Mouse (Mus musculus): ENCODE results near the gene Olfr1055. TPM values are rescaled to one million over a fixed set of nuclear protein-coding genes. Genes with fewer than 3 reads are reported as not detected.

Gene Olfr1055
- not detected for polyA plus RNA-seq (2017; shearing (Covaris generic))

GRCm38 (mm10) chr2:86350184-86350583 is at the start of gene Olfr1055:
Olfr1055 (minus strand) TSS chr2:86350284.

GRCm38 (mm10) chr2:86388461-86388860 is 38.4 kb upstream of the Olfr1055 start, which contains the start of gene Olfr1058:
Olfr1058 (minus strand) TSS chr2:86388561.

GRCm38 (mm10) chr2:86378293-86378692 is 28.2 kb upstream of the Olfr1055 start, which contains the start of gene Olfr1057:
Olfr1057 (minus strand) TSS chr2:86378393.

GRCm38 (mm10) chr2:86362369-86362768 is 12.3 kb upstream of the Olfr1055 start, which contains the start of gene Olfr1056:
Olfr1056 (minus strand) TSS chr2:86362469.

GRCm38 (mm10) chr2:86335333-86335732 is 14.8 kb downstream of the Olfr1055 start, which contains the start of gene Olfr1054:
Olfr1054 (minus strand) TSS chr2:86335433.

GRCm38 (mm10) chr2:86315184-86315583 is 34.9 kb downstream of the Olfr1055 start, which contains the start of gene Olfr1053:
Olfr1053 (minus strand) TSS chr2:86315284.

Other genes with a start within 250 kb of the Olfr1055 start
- not detected for gene Olfr1039, start 214.4 kb downstream of the Olfr1055 start, polyA plus RNA-seq (2017; shearing (Covaris generic))
- not detected for gene Olfr1040, start 203.6 kb downstream of the Olfr1055 start, polyA plus RNA-seq (2017; shearing (Covaris generic))
- not detected for gene Olfr1042, start 188.4 kb downstream of the Olfr1055 start, polyA plus RNA-seq (2017; shearing (Covaris generic))
- not detected for gene Olfr1043, start 182.8 kb downstream of the Olfr1055 start, polyA plus RNA-seq (2017; shearing (Covaris generic))
- gene Olfr1044, start 172.5 kb downstream of the Olfr1055 start, polyA plus RNA-seq (2017; shearing (Covaris generic)), result not detected
- not detected for gene Olfr52, start 164.6 kb downstream of the Olfr1055 start, polyA plus RNA-seq (2017; shearing (Covaris generic))
- not detected for gene Olfr1045, start 147.3 kb downstream of the Olfr1055 start, polyA plus RNA-seq (2017; shearing (Covaris generic))
- gene Olfr1046, start 131.0 kb downstream of the Olfr1055 start, polyA plus RNA-seq (2017; shearing (Covaris generic)), result not detected
- not detected for gene Olfr1047, start 118.9 kb downstream of the Olfr1055 start, polyA plus RNA-seq (2017; shearing (Covaris generic))
- not detected for gene Olfr1048, start 110.0 kb downstream of the Olfr1055 start, polyA plus RNA-seq (2017; shearing (Covaris generic))
- not detected for gene Olfr1049, start 92.0 kb downstream of the Olfr1055 start, polyA plus RNA-seq (2017; shearing (Covaris generic))
- gene Olfr1051, start 71.2 kb downstream of the Olfr1055 start, polyA plus RNA-seq (2017; shearing (Covaris generic)), result not detected
- gene Olfr1052, start 57.8 kb downstream of the Olfr1055 start, polyA plus RNA-seq (2017; shearing (Covaris generic)), result not detected
- not detected for gene Olfr1053, start 35.0 kb downstream of the Olfr1055 start, polyA plus RNA-seq (2017; shearing (Covaris generic))
- not detected for gene Olfr1054, start 14.9 kb downstream of the Olfr1055 start, polyA plus RNA-seq (2017; shearing (Covaris generic))
- not detected for gene Olfr1056, start 12.2 kb upstream of the Olfr1055 start, polyA plus RNA-seq (2017; shearing (Covaris generic))
- gene Olfr1057, start 28.1 kb upstream of the Olfr1055 start, polyA plus RNA-seq (2017; shearing (Covaris generic)), result not detected
- gene Olfr1058, start 38.3 kb upstream of the Olfr1055 start, polyA plus RNA-seq (2017; shearing (Covaris generic)), result not detected
- not detected for gene Olfr1061, start 63.8 kb upstream of the Olfr1055 start, polyA plus RNA-seq (2017; shearing (Covaris generic))
- gene Olfr1062, start 76.5 kb upstream of the Olfr1055 start, polyA plus RNA-seq (2017; shearing (Covaris generic)), result not detected
- gene Olfr1065, start 100.3 kb upstream of the Olfr1055 start, polyA plus RNA-seq (2017; shearing (Covaris generic)), result not detected
- not detected for gene Olfr1066, start 106.0 kb upstream of the Olfr1055 start, polyA plus RNA-seq (2017; shearing (Covaris generic))
- gene Olfr228, start 137.1 kb upstream of the Olfr1055 start, polyA plus RNA-seq (2017; shearing (Covaris generic)), result not detected
- not detected for gene Olfr1076, start 158.2 kb upstream of the Olfr1055 start, polyA plus RNA-seq (2017; shearing (Covaris generic))
- gene Olfr1079, start 192.2 kb upstream of the Olfr1055 start, polyA plus RNA-seq (2017; shearing (Covaris generic)), result not detected
- not detected for gene Olfr1080, start 208.0 kb upstream of the Olfr1055 start, polyA plus RNA-seq (2017; shearing (Covaris generic))
- gene Olfr1082, start 248.7 kb upstream of the Olfr1055 start, polyA plus RNA-seq (2017; shearing (Covaris generic)), result not detected